Mouse (Mus musculus): Measurements from ENCODE around the gene Eln. TPM values are rescaled to one million over a fixed set of nuclear protein-coding genes. Genes with fewer than 3 reads are reported as not detected.
A peak's percentile ranks its signal among the peaks of the same experiment; 100 is the strongest.

Gene Eln
- polyA plus RNA-seq, 1 experiment from 2014 or later: 77.7 TPM

GRCm38 (mm10) chr5:134761409-134762124 lies 14.4 kb upstream of the Eln start:
- Histone ChIP-seq H3K4me2 (ENCODE audit: low read length) (no peak overlapping the region), H3K4me1 (replicated peaks; ENCODE audit: insufficient read depth, low read length) (no peaks in the 10 kb centered on the region), H3K9me3 (replicated peaks; ENCODE audit: low read length) (no peaks in the 10 kb centered on the region), H3K27me3 (ENCODE audit: insufficient read depth, low read length) (no peaks in the 10 kb centered on the region), H3K9ac (ENCODE audit: low read depth, low read length) (no peak overlapping the region), H3K27ac (no peak overlapping the region), H3K4me3 (replicated peaks; ENCODE audit: low read depth, low read length) (no peak overlapping the region), H3K36me3 (ENCODE audit: insufficient read depth, low read length) (no peaks in the 10 kb centered on the region)
- no peak for DNase-seq (ENCODE audit: low spot score)
- TF ChIP-seq CTCF (IDR thresholded peaks at IDR 0.05; ENCODE audit: low read depth): no peak
- no peak for ATAC-seq (replicated peaks; ENCODE audit: low FRiP score, low read depth)
- WGBS: 74% methylated on average over 18 of the region's 18 CpGs

GRCm38 (mm10) chr5:134756031-134756430 lies 8.9 kb upstream of the Eln start:
- H3K9me3 ChIP-seq (replicated peaks; ENCODE audit: low read length): no peaks in the 10 kb centered on the region
- H3K27ac ChIP-seq: no peak overlapping the region
- no peak for TF ChIP-seq CTCF (IDR thresholded peaks at IDR 0.05; ENCODE audit: low read depth)
- DNase-seq (ENCODE audit: low spot score): no peak
- H3K27me3 ChIP-seq (ENCODE audit: insufficient read depth, low read length): no peaks in the 10 kb centered on the region
- H3K9ac ChIP-seq (ENCODE audit: low read depth, low read length): no peak overlapping the region
- ATAC-seq (replicated peaks; ENCODE audit: low FRiP score, low read depth): no peak
- H3K4me1 ChIP-seq (replicated peaks; ENCODE audit: insufficient read depth, low read length): no peaks in the 10 kb centered on the region
- no peak overlapping the region for H3K4me3 ChIP-seq (replicated peaks; ENCODE audit: low read depth, low read length)
- H3K36me3 ChIP-seq (ENCODE audit: insufficient read depth, low read length): no peaks in the 10 kb centered on the region
- 41% methylated on average over 13 of the region's 13 CpGs for WGBS
- H3K4me2 ChIP-seq (ENCODE audit: low read length): no peak overlapping the region

GRCm38 (mm10) chr5:134754096-134754495 lies 7.0 kb upstream of the Eln start:
- 33% methylated on average over 10 of the region's 10 CpGs for WGBS
- TF ChIP-seq CTCF (IDR thresholded peaks at IDR 0.05; ENCODE audit: low read depth): no peak
- H3K27me3 ChIP-seq (ENCODE audit: insufficient read depth, low read length): no peaks in the 10 kb centered on the region
- no peaks in the 10 kb centered on the region for H3K36me3 ChIP-seq (ENCODE audit: insufficient read depth, low read length)
- no peak for ATAC-seq (replicated peaks; ENCODE audit: low FRiP score, low read depth)
- no peak overlapping the region for H3K4me3 ChIP-seq (replicated peaks; ENCODE audit: low read depth, low read length)
- H3K4me2 ChIP-seq (ENCODE audit: low read length): no peak overlapping the region
- no peak overlapping the region for H3K9ac ChIP-seq (ENCODE audit: low read depth, low read length)
- no peaks in the 10 kb centered on the region for H3K9me3 ChIP-seq (replicated peaks; ENCODE audit: low read length)
- no peak overlapping the region for H3K27ac ChIP-seq
- H3K4me1 ChIP-seq (replicated peaks; ENCODE audit: insufficient read depth, low read length): no peaks in the 10 kb centered on the region
- no peak for DNase-seq (ENCODE audit: low spot score)

GRCm38 (mm10) chr5:134750469-134750868 lies 3.3 kb upstream of the Eln start:
- no peak overlapping the region for H3K4me3 ChIP-seq (replicated peaks; ENCODE audit: low read depth, low read length)
- H3K9ac ChIP-seq (ENCODE audit: low read depth, low read length): no peak overlapping the region
- H3K4me2 ChIP-seq (ENCODE audit: low read length): no peak overlapping the region
- no peaks in the 10 kb centered on the region; the same call in 1 of the 2 replicates for H3K4me1 ChIP-seq (replicated peaks; ENCODE audit: insufficient read depth, low read length)
- ATAC-seq (replicated peaks; ENCODE audit: low FRiP score, low read depth) (no peak), DNase-seq (ENCODE audit: low spot score) (no peak)
- H3K36me3 ChIP-seq (ENCODE audit: insufficient read depth, low read length): no peaks in the 10 kb centered on the region
- WGBS: 93% methylated on average over 7 of the region's 7 CpGs
- no peaks in the 10 kb centered on the region for H3K9me3 ChIP-seq (replicated peaks; ENCODE audit: low read length)
- no peaks in the 10 kb centered on the region for H3K27me3 ChIP-seq (ENCODE audit: insufficient read depth, low read length)
- H3K27ac ChIP-seq: no peak overlapping the region
- TF ChIP-seq CTCF (IDR thresholded peaks at IDR 0.05; ENCODE audit: low read depth): no peak

GRCm38 (mm10) chr5:134747947-134748618 lies 960 bp upstream of the Eln start:
- DNase-seq (ENCODE audit: low spot score): peak; percentile 90
- H3K4me1 ChIP-seq (replicated peaks; ENCODE audit: insufficient read depth, low read length): no peaks in the 10 kb centered on the region; the same call in 1 of the 2 replicates
- H3K27me3 ChIP-seq (ENCODE audit: insufficient read depth, low read length): no peaks in the 10 kb centered on the region
- no peak overlapping the region for H3K9ac ChIP-seq (ENCODE audit: low read depth, low read length)
- 44% methylated on average over 6 of the region's 6 CpGs for WGBS
- H3K36me3 ChIP-seq (ENCODE audit: insufficient read depth, low read length): no peaks in the 10 kb centered on the region
- H3K4me2 ChIP-seq (ENCODE audit: low read length): peak overlapping the region; percentile 71
- no peak overlapping the region for H3K4me3 ChIP-seq (replicated peaks; ENCODE audit: low read depth, low read length)
- ATAC-seq (replicated peaks; ENCODE audit: low FRiP score, low read depth): peak; percentile 46; the same call in 1 of the 2 replicates
- H3K27ac ChIP-seq: peak overlapping the region; percentile 54; the same call in 1 of the 2 replicates
- peak; percentile 95 for TF ChIP-seq CTCF (IDR thresholded peaks at IDR 0.05; ENCODE audit: low read depth)
- H3K9me3 ChIP-seq (replicated peaks; ENCODE audit: low read length): no peaks in the 10 kb centered on the region

- Histone ChIP-seq H3K4me3 (replicated peaks; ENCODE audit: low read depth, low read length) (peak overlapping the region; percentile 32), H3K9me3 (replicated peaks; ENCODE audit: low read length) (no peaks in the 10 kb centered on the region), H3K9ac (ENCODE audit: low read depth, low read length) (no peak overlapping the region), H3K27ac (peak overlapping the region; percentile 54; the same call in 1 of the 2 replicates), H3K4me1 (replicated peaks; ENCODE audit: insufficient read depth, low read length) (no peaks in the 10 kb centered on the region; the same call in 1 of the 2 replicates), H3K4me2 (ENCODE audit: low read length) (peak overlapping the region; percentile 71), H3K36me3 (ENCODE audit: insufficient read depth, low read length) (no peaks in the 10 kb centered on the region), H3K27me3 (ENCODE audit: insufficient read depth, low read length) (no peaks in the 10 kb centered on the region)
- peak; percentile 84 for DNase-seq (ENCODE audit: low spot score)
- TF ChIP-seq CTCF (IDR thresholded peaks at IDR 0.05; ENCODE audit: low read depth): no peak
- 13% methylated on average over 5 of the region's 11 CpGs for WGBS
- ATAC-seq (replicated peaks; ENCODE audit: low FRiP score, low read depth): peak; percentile 68
Measured at GRCm38 (mm10) chr5:134747512-134747893, 380 bp upstream of the Eln start.

Data from kidney, postnatal 0 days (tissue).